Mouse (Mus musculus) small intestine, adult 2 months (tissue): ENCODE measurements around the gene Card19.

Experiments
- CTCF ChIP-seq: fragments of 200-500 bp; IDR thresholded peaks from 2 replicates; pipeline ENCODE4 v1.5.1; 2012; ENCODE audit warnings: low read depth, mild to moderate bottlenecking, control low read depth, inconsistent platforms, low read length, moderate library complexity, mixed read lengths; ENCODE audit not compliant: insufficient replicate concordance, insufficient read length; ENCODE audit errors: extremely low read depth
- POLR2A ChIP-seq: fragments of 200-500 bp; IDR thresholded peaks from 2 replicates; pipeline ENCODE4 v1.6.1; 2012; ENCODE audit warnings: low read depth, mild to moderate bottlenecking, control low read depth, inconsistent platforms, low read length, moderate library complexity

DNA sequence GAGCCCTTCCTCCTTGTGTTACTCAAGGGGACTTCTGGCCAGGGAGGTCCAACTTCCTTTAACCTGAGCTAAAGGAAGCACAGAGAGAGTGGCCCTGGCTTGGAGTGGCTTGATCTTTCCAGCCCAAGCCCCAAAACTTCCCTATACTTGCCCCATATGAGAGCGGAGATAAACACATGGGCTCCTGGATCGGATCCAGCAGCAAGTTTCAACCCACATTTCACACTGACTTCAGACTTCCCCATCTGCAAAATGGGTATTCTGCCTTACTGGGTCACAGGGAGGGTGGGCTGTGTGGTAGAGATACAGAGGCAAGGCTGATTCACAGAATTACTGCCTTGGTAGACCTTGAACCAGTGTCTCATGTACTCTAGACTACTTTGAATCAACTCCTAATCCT is 27.7 kb upstream of the Card19 start:
- TF ChIP-seq CTCF: no peak
- TF ChIP-seq POLR2A: no peak
